Mouse (Mus musculus) spleen, adult 2 months (tissue): ENCODE results near the gene Cenpx.

Experiments
- CTCF ChIP-seq: fragments of 200-500 bp; IDR thresholded peaks from 2 replicates; pipeline ENCODE4 v1.5.1; 2011; ENCODE audit warnings: mild to moderate bottlenecking, inconsistent platforms; ENCODE audit not compliant: insufficient read depth, insufficient read length, insufficient replicate concordance; ENCODE audit errors: extremely low read depth
- POLR2A ChIP-seq: fragments of 200-500 bp; IDR thresholded peaks from 2 replicates; pipeline ENCODE4 v1.6.1; 2011; ENCODE audit warnings: low read depth, low read length, inconsistent platforms

DNA sequence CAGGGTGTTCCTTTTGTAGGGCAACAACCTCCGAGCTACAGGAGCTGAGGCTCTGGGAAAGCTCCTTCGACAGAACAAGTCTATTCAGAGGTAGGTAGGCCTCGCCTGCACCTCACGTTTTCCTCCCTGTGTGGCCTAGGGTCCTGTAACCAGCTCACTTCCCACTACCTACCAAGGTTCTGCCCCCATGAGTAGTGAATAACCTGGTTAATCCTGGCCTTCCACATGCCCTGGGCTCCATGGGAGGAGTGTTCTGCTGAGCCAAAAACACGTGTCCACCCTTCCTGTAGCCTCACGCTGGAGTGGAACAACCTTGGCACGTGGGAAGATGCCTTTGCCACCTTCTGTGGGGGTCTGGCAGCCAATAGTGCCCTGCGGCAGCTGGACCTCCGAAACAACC, 1.6 kb upstream of the Cenpx start:
- no peak for TF ChIP-seq CTCF
- TF ChIP-seq POLR2A: no peak
